Mouse (Mus musculus): ENCODE measurements around the gene Ces2b. TPM values are rescaled to one million over a fixed set of nuclear protein-coding genes. Genes with fewer than 3 reads are reported as not detected.
"Not testable (repeated sequence)": the region's sequence is repeated elsewhere in the genome, so short reads cannot be mapped to it uniquely, and the experiment has no call there.

Ces2b gene
- polyA plus RNA-seq, 1 experiment from 2014 or later = 0.13 TPM

DNA sequence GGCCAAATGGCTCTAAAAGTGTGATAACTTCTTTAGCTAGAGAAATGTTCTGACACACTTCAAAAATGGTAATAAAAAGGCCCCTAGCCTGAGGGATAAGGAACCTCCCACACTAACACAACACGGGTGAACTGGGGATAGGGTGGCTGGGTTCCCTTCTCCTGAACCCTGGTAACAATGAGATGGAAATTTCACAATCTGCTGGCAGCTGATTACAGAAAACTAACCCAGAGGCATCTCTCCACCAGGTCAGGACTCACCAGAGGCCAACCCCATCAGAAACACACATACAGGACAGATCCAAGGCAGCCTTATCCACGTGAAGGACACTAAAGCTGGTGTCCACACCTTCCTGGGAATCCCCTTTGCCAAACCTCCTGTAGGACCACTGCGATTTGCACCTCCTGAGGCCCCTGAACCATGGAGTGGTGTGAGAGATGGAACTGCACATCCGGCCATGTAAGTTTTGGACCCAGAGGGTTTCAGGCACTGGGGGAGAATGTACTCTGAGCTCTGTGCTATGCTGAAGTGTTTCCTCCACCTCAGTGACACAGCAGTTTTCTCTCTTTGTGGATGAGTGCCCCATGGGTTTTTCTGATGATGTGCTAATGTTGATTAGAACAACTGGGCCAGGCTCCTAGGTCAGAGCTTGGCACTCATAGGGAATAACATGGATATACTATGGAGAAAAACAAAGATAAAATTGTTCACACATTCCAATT, 16.5 kb downstream of the Ces2b start:
- Histone ChIP-seq H3K4me1 (no peaks in the 10 kb centered on the region), H3K27ac (no peak overlapping the region), H3K27me3 (no peaks in the 10 kb centered on the region), H3K4me2 (no peak overlapping the region), H3K36me3 (replicated peaks) (no peaks in the 10 kb centered on the region), H3K9me3 (no peaks in the 10 kb centered on the region), H3K4me3 (replicated peaks) (no peak overlapping the region), H3K9ac (no peak overlapping the region)
- WGBS = 86% methylated on average over 4 of the region's 4 CpGs
- ATAC-seq (ENCODE audit: low FRiP score) = no peak

- H3K9me3 ChIP-seq; H3K27me3 ChIP-seq; H3K4me3 ChIP-seq (replicated peaks); ATAC-seq (ENCODE audit: low FRiP score); H3K4me2 ChIP-seq; H3K36me3 ChIP-seq (replicated peaks); H3K4me1 ChIP-seq; H3K9ac ChIP-seq; H3K27ac ChIP-seq: not testable (repeated sequence)
- WGBS = no CpG with 5 or more reads among the region's 4 CpGs
These were observed 35.6 kb downstream of the Ces2b start for GRCm38 (mm10) chr8:104866844-104867531.

- WGBS = no CpG with 5 or more reads among the region's 2 CpGs
- H3K4me2 ChIP-seq; H3K27me3 ChIP-seq; H3K27ac ChIP-seq; H3K9ac ChIP-seq; H3K36me3 ChIP-seq (replicated peaks); H3K9me3 ChIP-seq; ATAC-seq (ENCODE audit: low FRiP score); H3K4me1 ChIP-seq; H3K4me3 ChIP-seq (replicated peaks): not testable (repeated sequence)
These were observed 37.5 kb downstream of the Ces2b start for GRCm38 (mm10) chr8:104868876-104869275.

DNA sequence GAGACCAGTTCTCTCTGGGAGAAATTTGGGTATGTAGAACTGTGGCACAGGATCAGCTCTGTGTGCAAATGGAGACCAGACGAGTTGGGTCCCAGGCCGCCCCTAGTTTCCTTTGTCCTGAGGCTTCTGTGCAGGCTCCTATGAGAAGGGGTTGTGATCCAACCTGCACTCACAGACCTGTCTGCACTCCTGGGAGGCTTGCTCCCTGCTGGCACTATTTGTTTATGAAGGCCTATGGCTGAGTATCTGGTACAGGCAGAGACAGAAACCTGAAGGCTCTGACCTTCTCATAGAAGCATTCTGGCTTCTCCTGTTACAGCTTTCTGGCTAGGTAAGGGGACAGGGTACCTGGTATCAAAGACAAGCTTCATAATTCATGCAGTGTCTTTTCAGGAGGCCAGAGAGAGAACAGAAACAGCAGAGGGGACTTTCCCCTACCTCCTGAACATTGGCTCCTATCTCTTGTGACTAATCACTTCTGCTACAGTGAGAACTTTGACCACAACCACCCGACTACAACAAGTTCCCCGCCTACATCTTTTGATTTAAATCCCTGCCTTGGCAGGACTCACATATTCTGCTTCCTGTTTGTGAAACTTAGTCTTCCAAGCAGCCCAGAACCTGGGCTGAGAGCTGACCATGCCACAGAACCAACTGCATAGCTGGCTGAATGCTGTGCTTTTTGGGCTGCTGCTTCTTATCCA, 55.0 kb downstream of the Ces2b start:
- not testable (repeated sequence) for ATAC-seq (ENCODE audit: low FRiP score); H3K9ac ChIP-seq

More for the DNA sequence above, 55.0 kb downstream of the Ces2b start:
- not testable (repeated sequence) for H3K4me1 ChIP-seq; H3K36me3 ChIP-seq (replicated peaks); H3K4me2 ChIP-seq; H3K27ac ChIP-seq; H3K9me3 ChIP-seq; H3K27me3 ChIP-seq; H3K4me3 ChIP-seq (replicated peaks)
- WGBS = no CpG with 5 or more reads among the region's 4 CpGs

Other genes with a start within 250 kb of the Ces2b start
- 14.2 and 14.9 TPM in 2 replicates for gene Pdp2, start 240.1 kb upstream of the Ces2b start, polyA plus RNA-seq (2016; fragmentation: Nextera tagmentation; extraction: Ambion mirVana)
- not detected in 2 replicates for gene Cdh16, start 207.2 kb upstream of the Ces2b start, polyA plus RNA-seq (2016; fragmentation: Nextera tagmentation; extraction: Ambion mirVana)
- gene Rrad, start 200.2 kb upstream of the Ces2b start, polyA plus RNA-seq (2016; fragmentation: Nextera tagmentation; extraction: Ambion mirVana) = 0.69 and 1.7 TPM in 2 replicates
- 104 and 115 TPM in 2 replicates for gene Ciao2b, start 189.6 kb upstream of the Ces2b start, polyA plus RNA-seq (2016; fragmentation: Nextera tagmentation; extraction: Ambion mirVana)
- gene Ces2a, start 97.6 kb upstream of the Ces2b start, polyA plus RNA-seq (2016; fragmentation: Nextera tagmentation; extraction: Ambion mirVana) = not detected in 2 replicates
- gene Ces2c, start 15.5 kb downstream of the Ces2b start, polyA plus RNA-seq (2016; fragmentation: Nextera tagmentation; extraction: Ambion mirVana) = not detected in 2 replicates
- gene Ces2e, start 94.7 kb downstream of the Ces2b start, polyA plus RNA-seq (2016; fragmentation: Nextera tagmentation; extraction: Ambion mirVana) = not detected in 2 replicates
- gene Ces2f, start 115.8 kb downstream of the Ces2b start, polyA plus RNA-seq (2016; fragmentation: Nextera tagmentation; extraction: Ambion mirVana) = not detected in 2 replicates
- gene Ces2g, start 130.1 kb downstream of the Ces2b start, polyA plus RNA-seq (2016; fragmentation: Nextera tagmentation; extraction: Ambion mirVana) = not detected in 2 replicates
- gene Ces2h, start 169.3 kb downstream of the Ces2b start, polyA plus RNA-seq (2016; fragmentation: Nextera tagmentation; extraction: Ambion mirVana) = not detected in 2 replicates
- gene Ces3a, start 217.0 kb downstream of the Ces2b start, polyA plus RNA-seq (2016; fragmentation: Nextera tagmentation; extraction: Ambion mirVana) = not detected in 2 replicates

Data from forebrain, embryonic 12.5 days (tissue).